Mouse (Mus musculus): Measurements from ENCODE around the gene Cst8. TPM values are rescaled to one million over a fixed set of nuclear protein-coding genes. Genes with fewer than 3 reads are reported as not detected.

Gene Cst8
- not detected in 2 replicates for polyA plus RNA-seq (2012; rRNA removed)

DNA sequence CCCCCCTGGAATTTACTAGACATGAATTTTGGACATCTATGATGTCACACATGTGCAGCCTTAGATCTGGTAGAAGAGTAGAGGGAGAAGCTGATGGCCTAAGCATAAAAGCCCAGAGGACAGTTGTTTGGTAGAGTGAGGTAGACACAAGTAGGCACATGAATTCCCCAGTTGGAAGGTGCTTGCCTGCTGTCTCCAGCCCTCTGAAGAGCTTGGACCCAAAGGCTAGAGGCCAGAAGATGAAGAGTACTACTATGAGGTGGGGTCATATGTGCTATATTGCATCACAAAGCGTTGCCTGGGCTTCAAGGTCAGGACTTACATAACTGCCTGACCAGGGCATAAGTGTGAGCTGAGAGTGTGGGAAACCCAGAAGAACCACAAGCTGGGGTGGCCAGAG is at the start of gene Cst8:
Gene Cst8, plus strand, starts transcription at position 301 of the 400 bp plus-strand sequence.

DNA sequence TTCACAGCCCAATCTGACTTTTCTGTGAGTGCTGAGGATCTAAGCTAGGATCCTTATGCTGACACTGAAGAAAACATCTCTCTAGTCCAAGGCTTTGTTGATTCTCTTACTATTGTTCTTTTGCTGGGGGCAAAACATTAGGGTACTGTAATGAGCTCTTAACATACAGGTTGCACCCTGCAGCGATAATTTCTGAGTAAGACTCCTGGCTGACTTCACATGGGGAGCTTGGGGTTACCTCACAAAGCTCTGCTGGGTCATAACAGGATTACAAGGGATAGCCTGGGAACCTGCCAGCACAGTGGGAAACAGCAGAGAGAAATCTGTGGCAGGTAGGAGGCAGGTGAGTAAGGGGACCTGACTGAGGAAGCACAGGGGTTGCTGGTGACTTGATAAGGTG is 48.5 kb upstream of the Cst8 start, which contains the start of gene Cstl1:
Gene Cstl1, plus strand, starts transcription at position 301 of the 400 bp plus-strand sequence.

DNA sequence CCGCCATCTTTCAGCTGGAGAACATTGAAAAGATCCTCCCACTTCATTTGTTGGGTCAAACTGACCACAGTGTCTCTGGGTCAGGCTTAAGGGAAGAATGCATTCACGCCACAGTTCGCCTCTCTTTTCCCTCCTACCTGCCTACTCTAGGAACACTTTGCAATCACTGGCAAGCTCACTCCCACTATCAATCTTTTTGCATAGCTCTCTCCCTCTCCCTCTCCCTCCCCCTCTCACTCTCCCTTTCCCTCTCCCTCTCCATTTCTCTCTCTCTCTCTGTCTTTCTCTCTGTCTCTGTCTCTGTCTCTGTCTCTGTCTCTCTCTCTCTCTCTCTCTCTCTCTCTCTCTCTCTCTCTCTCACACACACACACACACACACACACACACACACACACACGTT is 27.2 kb upstream of the Cst8 start, which contains the start of gene Cst11:
Gene Cst11, minus strand, starts transcription at position 101 of the 400 bp plus-strand sequence.

DNA sequence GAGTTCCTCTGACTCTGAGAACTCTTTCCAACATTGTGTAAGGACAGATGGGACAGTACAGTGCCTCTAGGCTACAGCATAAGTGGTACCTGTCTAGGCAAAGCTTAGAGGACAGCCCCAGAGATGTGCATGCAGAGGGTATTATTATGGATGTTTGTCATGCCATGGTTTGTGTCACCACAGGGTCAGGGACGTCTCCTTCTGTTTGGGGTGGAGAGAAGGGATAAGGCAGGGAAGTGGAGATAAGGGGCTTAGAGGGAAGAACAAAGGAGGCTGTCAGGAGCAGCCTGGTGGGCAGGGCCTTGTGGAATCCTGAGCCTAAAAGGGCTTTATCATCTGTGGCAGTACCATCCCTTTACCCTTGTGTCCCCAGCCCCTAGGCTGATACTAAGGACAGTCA is 16.9 kb upstream of the Cst8 start, which contains the start of gene 8030411F24Rik:
Gene 8030411F24Rik, plus strand, starts transcription at position 301 of the 400 bp plus-strand sequence.

DNA sequence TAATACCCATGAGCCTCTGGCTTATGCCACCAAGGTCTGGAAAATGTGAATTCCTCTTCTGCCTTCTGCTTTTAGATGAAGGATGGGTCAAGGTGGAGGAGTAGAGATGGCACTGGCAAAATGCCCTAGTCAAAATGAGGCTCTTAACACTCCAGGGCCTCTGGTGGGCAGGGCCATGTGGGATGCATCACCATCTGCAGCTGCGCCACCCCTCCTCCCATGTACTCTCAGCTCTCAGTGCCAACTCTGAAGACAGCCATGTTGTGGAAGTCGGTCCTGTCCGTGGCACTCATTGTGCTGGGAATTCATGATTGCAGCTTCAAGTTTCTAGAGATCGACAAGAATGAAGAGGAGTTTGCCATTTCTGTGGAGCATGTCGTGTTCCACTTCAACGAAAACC is 9.4 kb upstream of the Cst8 start, which contains the start of gene Cst12:
Gene Cst12, plus strand, starts transcription at position 220 of the 400 bp plus-strand sequence.

DNA sequence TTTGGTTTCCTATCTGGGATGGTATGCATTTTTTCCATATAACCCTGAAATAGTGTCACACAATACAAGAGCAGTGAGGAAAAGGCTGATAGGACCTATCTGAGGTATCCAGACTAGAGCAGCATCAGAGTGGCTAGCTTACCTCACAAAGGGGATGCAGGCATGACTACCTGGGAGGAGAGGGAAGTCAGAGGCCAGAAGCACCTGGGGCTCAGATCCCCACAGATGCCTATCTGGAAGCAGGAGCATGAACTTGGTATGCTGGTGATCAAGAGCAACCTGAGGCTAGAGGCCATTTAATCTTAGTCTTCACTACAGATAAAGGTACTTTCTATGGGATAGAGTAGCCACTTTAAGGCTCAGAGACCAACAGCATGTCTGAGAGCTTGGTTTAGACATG is 21.3 kb downstream of the Cst8 start, which contains the start of gene Cst13:
Gene Cst13, plus strand, starts transcription at position 173 of the 400 bp plus-strand sequence.

DNA sequence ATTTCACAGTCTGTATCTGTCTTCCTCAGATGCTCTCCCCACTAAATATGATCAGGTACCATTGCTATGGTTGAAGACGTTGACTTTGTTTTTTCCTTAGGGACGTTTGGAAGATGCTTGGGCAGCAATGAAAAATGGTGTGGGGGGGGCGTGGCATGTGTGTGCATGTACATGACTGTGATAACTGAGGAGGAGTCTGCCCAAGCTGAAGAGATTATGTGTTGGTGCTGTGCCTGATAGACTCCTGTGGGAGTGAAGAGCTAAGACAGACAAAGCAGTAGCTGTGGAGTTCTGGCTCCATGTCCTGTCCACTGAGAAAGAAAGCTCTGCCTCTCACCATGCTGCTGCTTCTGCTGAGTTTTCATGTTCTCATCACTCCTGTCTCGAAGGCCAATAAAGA is 36.3 kb downstream of the Cst8 start, which contains the start of gene Cst9:
Gene Cst9, plus strand, starts transcription at position 236 of the 400 bp plus-strand sequence.

Other genes starting within 250 kb of the Cst8 start
- gene Nxt1, start 126.2 kb upstream of the Cst8 start, polyA plus RNA-seq (2012; rRNA removed), result 35.2 and 39.2 TPM in 2 replicates
- gene Gzf1, start 117.8 kb upstream of the Cst8 start, polyA plus RNA-seq (2012; rRNA removed), result 14.7 and 15.1 TPM in 2 replicates
- gene Napb, start 66.3 kb upstream of the Cst8 start, polyA plus RNA-seq (2012; rRNA removed), result 67.8 and 72.4 TPM in 2 replicates
- gene Cstl1, start 48.4 kb upstream of the Cst8 start, polyA plus RNA-seq (2012; rRNA removed), result 0.19 TPM in 1 of 2 replicates, not detected in the other
- not detected in 2 replicates for gene Cst11, start 27.3 kb upstream of the Cst8 start, polyA plus RNA-seq (2012; rRNA removed)
- not detected in 2 replicates for gene 8030411F24Rik, start 16.8 kb upstream of the Cst8 start, polyA plus RNA-seq (2012; rRNA removed)
- 0.16 and 0.25 TPM in 2 replicates for gene Cst12, start 9.4 kb upstream of the Cst8 start, polyA plus RNA-seq (2012; rRNA removed)
- gene Cst13, start 21.3 kb downstream of the Cst8 start, polyA plus RNA-seq (2012; rRNA removed), result not detected in 2 replicates
- not detected in 2 replicates for gene Cst9, start 36.4 kb downstream of the Cst8 start, polyA plus RNA-seq (2012; rRNA removed)
- not detected in 2 replicates for gene 9230104L09Rik, start 66.3 kb downstream of the Cst8 start, polyA plus RNA-seq (2012; rRNA removed)
- 687 and 831 TPM in 2 replicates for gene Cst3, start 76.9 kb downstream of the Cst8 start, polyA plus RNA-seq (2012; rRNA removed)
- gene Gm1330, start 204.5 kb downstream of the Cst8 start, polyA plus RNA-seq (2012; rRNA removed), result not detected in 2 replicates
- gene Gm10750, start 218.5 kb downstream of the Cst8 start, polyA plus RNA-seq (2012; rRNA removed), result not detected in 2 replicates

Data from central nervous system, embryonic 18 days (tissue).